Mouse (Mus musculus) liver, embryonic 15.5 days (tissue): ENCODE results near the gene Nlrp3. TPM values are rescaled to one million over a fixed set of nuclear protein-coding genes. Genes with fewer than 3 reads are reported as not detected.

Source experiments
- ATAC-seq: fragments of 200-750 bp; cut with Nextera tagmentation; 2 replicates; pipeline ENCODE4 v1.8.0; 2017; ENCODE audit warnings: moderate number of reproducible peaks, mild to moderate bottlenecking, moderate library complexity; ENCODE audit not compliant: insufficient read depth
- H3K27ac ChIP-seq: fragments of 300-500 bp; sonication (generic); replicated peaks from 2 replicates; pipeline ENCODE4 v1.5.1; 2015; ENCODE audit warnings: mild to moderate bottlenecking, inconsistent platforms
- H3K27me3 ChIP-seq: fragments of 300-500 bp; sonication (generic); 2 replicates; pipeline ENCODE4 v1.6.1; 2015; ENCODE audit warnings: mild to moderate bottlenecking, inconsistent platforms
- H3K36me3 ChIP-seq: fragments of 300-500 bp; sonication (generic); replicated peaks from 2 replicates; pipeline ENCODE4 v1.6.1; 2015; ENCODE audit warnings: moderate library complexity, mild to moderate bottlenecking, inconsistent platforms
- H3K4me1 ChIP-seq: fragments of 300-500 bp; sonication (generic); replicated peaks from 2 replicates; pipeline ENCODE4 v1.6.1; 2015; ENCODE audit warnings: inconsistent platforms
- H3K4me2 ChIP-seq: fragments of 300-500 bp; sonication (generic); 2 replicates; pipeline ENCODE4 v1.6.1; 2015; ENCODE audit warnings: moderate library complexity, mild to moderate bottlenecking, inconsistent platforms
- H3K4me3 ChIP-seq: fragments of 300-500 bp; sonication (generic); replicated peaks from 2 replicates; pipeline ENCODE4 v1.5.1; 2015; ENCODE audit warnings: mild to moderate bottlenecking, inconsistent platforms
- H3K9ac ChIP-seq: fragments of 300-500 bp; sonication (generic); 2 replicates; pipeline ENCODE4 v1.6.1; 2015; ENCODE audit warnings: moderate library complexity, mild to moderate bottlenecking, inconsistent platforms
- H3K9me3 ChIP-seq: fragments of 300-500 bp; sonication (generic); replicated peaks from 2 replicates; pipeline ENCODE4 v1.6.1; 2016; ENCODE audit warnings: inconsistent platforms
- WGBS: fragments of 180-500 bp; shearing (Covaris S2); methylation state at CpG from one replicate; pipeline ENCODE4 v1.1.7; 2015; ENCODE audit warnings: mixed read lengths; ENCODE audit not compliant: insufficient replicate concordance; 5-methylcytosine and 5-hydroxymethylcytosine counted together
- polyA plus RNA-seq: library from polyadenylated mRNA; unstranded; fragments of >200 nt; fragmentation: Nextera tagmentation; extraction: Ambion mirVana; gene quantifications from 2 replicates; pipeline ENCODE4 v1.2.1, GENCODE M21; 2015

Nlrp3 gene
- polyA plus RNA-seq, 1 experiment from 2014 or later, result 0.76 TPM

DNA sequence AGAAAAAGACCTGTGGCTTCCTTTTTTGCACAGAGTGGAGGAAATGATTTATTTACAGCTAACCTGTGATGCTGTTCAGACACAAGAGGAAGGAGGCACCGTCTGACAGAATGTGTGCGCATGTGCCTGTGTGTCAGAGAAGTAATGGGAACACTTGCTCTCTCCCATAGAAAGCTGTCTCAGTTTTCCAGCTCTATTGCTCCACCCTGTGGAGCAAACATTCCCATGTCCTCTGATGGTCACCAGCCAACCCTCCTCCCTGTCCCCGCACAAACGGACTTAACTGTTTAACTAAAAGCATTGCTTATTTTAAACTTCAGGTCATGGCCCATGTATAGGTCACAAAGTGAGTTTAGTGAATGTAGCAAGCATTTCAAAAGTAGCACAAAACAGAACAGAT lies 72.8 kb downstream of the Nlrp3 start:
- H3K4me2 ChIP-seq, result no peak overlapping the region
- H3K9ac ChIP-seq, result no peak overlapping the region
- no peak for ATAC-seq
- no peak overlapping the region for H3K4me3 ChIP-seq
- no peak overlapping the region for H3K27ac ChIP-seq
- H3K36me3 ChIP-seq, result no peaks in the 10 kb centered on the region
- WGBS, result 52% methylated on average over 4 of the region's 4 CpGs
- H3K27me3 ChIP-seq, result peaks cover 7% of the 10 kb centered on the region; the same call in 1 of the 2 replicates
- no peaks in the 10 kb centered on the region for H3K4me1 ChIP-seq
- H3K9me3 ChIP-seq, result no peaks in the 10 kb centered on the region

Other genes with a start within 250 kb of the Nlrp3 start
- gene Wnt9a, start 234.6 kb upstream of the Nlrp3 start, polyA plus RNA-seq, result 0.20 and 0.33 TPM in 2 replicates
- gene Prss38, start 165.9 kb upstream of the Nlrp3 start, polyA plus RNA-seq, result not detected in 2 replicates
- 3.9 and 4.3 TPM in 2 replicates for gene Jmjd4, start 91.5 kb upstream of the Nlrp3 start, polyA plus RNA-seq
- 25.4 and 27.1 TPM in 2 replicates for gene Snap47, start 90.4 kb upstream of the Nlrp3 start, polyA plus RNA-seq
- 1.4 and 1.5 TPM in 2 replicates for gene Zfp867, start 69.1 kb upstream of the Nlrp3 start, polyA plus RNA-seq
- 4.4 and 4.6 TPM in 2 replicates for gene Zkscan17, start 14.8 kb upstream of the Nlrp3 start, polyA plus RNA-seq
- gene Olfr222, start 34.7 kb downstream of the Nlrp3 start, polyA plus RNA-seq, result not detected in 2 replicates
- not detected in 2 replicates for gene Olfr223, start 51.7 kb downstream of the Nlrp3 start, polyA plus RNA-seq
- gene Mprip, start 119.7 kb downstream of the Nlrp3 start, polyA plus RNA-seq, result 14.4 and 17.3 TPM in 2 replicates
- gene Pld6, start 246.1 kb downstream of the Nlrp3 start, polyA plus RNA-seq, result 2.3 and 2.7 TPM in 2 replicates